Mouse (Mus musculus) kidney, adult 2 months (tissue): ENCODE results near the gene Cep170b. TPM values are rescaled to one million over a fixed set of nuclear protein-coding genes. Genes with fewer than 3 reads are reported as not detected.

Experiments
- DNase-seq: peaks from one replicate; pipeline ENCODE4 v3.0.0; 2021
- H3K27ac ChIP-seq: fragments of 200-500 bp; 2 replicates; pipeline ENCODE4 v1.5.1; 2012; ENCODE audit warnings: low read depth, low read length, control low read depth, inconsistent platforms; ENCODE audit not compliant: insufficient read depth
- H3K27me3 ChIP-seq: fragments of 200-500 bp; replicated peaks from 2 replicates; pipeline ENCODE4 v1.6.1; 2012; ENCODE audit warnings: mild to moderate bottlenecking, moderate library complexity, low read length, inconsistent platforms; ENCODE audit not compliant: control insufficient read depth, insufficient read depth
- H3K36me3 ChIP-seq: fragments of 200-500 bp; 2 replicates; pipeline ENCODE4 v1.6.1; 2012; ENCODE audit warnings: mild to moderate bottlenecking, moderate library complexity, low read length, inconsistent platforms; ENCODE audit not compliant: control insufficient read depth, insufficient read depth
- H3K4me1 ChIP-seq: fragments of 200-500 bp; 2 replicates; pipeline ENCODE4 v1.6.1; 2011; ENCODE audit warnings: low read length; ENCODE audit not compliant: control insufficient read depth, insufficient read depth
- H3K4me3 ChIP-seq: fragments of 200-500 bp; 2 replicates; pipeline ENCODE4 v1.5.1; 2011; ENCODE audit warnings: mild to moderate bottlenecking, low read depth, low read length, control low read depth; ENCODE audit not compliant: insufficient read depth
- CTCF ChIP-seq: fragments of 200-500 bp; conservative IDR thresholded peaks from 2 replicates; pipeline ENCODE4 v1.5.1; 2011; ENCODE audit warnings: low read depth, mild to moderate bottlenecking, control low read depth, low read length, moderate library complexity, mixed read lengths; ENCODE audit not compliant: insufficient read depth, insufficient read length
- POLR2A ChIP-seq: fragments of 200-500 bp; IDR thresholded peaks from one replicate; pipeline ENCODE4 v1.6.1; 2011; ENCODE audit warnings: low read depth, low read length, control low read depth
- WGBS: fragments of 180-500 bp; shearing (Covaris S2); methylation state at CpG from one replicate; pipeline ENCODE4 v1.1.7; 2018; 5-methylcytosine and 5-hydroxymethylcytosine counted together
- polyA plus RNA-seq: library from polyadenylated mRNA; depleted of rRNA; stranded (reverse); fragments of >200 nt; gene quantifications from 2 replicates; pipeline ENCODE4 v1.2.3, GENCODE M21; 2012

Gene Cep170b
- polyA plus RNA-seq, 1 experiment, result 63.4 TPM

- Histone ChIP-seq H3K4me1 (peaks cover 2% of the 10 kb centered on the region; the same call in 1 of the 2 replicates), H3K4me3 (no peak overlapping the region), H3K36me3 (peaks cover 10% of the 10 kb centered on the region), H3K27ac (no peak overlapping the region), H3K27me3 (no peaks in the 10 kb centered on the region)
- WGBS, result 90% methylated on average over 24 of the region's 24 CpGs
- TF ChIP-seq CTCF (no peak), POLR2A (no peak)
- no peak for DNase-seq
Measured at GRCm38 (mm10) chr12:112739023-112739568, 18.8 kb downstream of the Cep170b start.

DNA sequence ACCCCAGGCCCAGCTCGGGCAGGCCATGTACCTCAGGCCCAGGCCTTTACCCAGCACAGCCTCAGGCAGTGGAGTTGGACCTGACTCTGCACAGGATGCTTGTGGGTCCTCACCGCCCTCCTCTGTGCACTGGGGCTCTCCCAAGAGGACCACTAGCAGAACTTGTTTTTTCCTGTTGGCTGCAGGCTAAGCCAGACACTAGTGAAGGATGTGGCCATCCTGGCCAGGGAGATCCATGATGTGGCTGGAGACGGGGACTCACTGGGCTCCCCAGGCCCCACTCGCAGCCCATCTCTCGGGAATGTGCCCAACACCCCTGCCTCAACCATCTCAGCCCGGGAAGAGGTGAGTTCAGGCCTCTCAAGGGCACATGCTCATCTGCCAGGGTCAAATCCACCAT lies 22.5 kb downstream of the Cep170b start:
- DNase-seq, result no peak
- no peak overlapping the region for H3K4me3 ChIP-seq
- no peak overlapping the region for H3K27ac ChIP-seq
- TF ChIP-seq CTCF, result no peak
- no peak for TF ChIP-seq POLR2A
- H3K36me3 ChIP-seq, result peaks cover 3% of the 10 kb centered on the region; the same call in 1 of the 2 replicates
- no peaks in the 10 kb centered on the region for H3K27me3 ChIP-seq
- WGBS, result 55% methylated on average over 6 of the region's 6 CpGs
- 0 out of 2 replicates have a peak, but pooled peaks cover 2% of the 10 kb centered on the region for H3K4me1 ChIP-seq

DNA sequence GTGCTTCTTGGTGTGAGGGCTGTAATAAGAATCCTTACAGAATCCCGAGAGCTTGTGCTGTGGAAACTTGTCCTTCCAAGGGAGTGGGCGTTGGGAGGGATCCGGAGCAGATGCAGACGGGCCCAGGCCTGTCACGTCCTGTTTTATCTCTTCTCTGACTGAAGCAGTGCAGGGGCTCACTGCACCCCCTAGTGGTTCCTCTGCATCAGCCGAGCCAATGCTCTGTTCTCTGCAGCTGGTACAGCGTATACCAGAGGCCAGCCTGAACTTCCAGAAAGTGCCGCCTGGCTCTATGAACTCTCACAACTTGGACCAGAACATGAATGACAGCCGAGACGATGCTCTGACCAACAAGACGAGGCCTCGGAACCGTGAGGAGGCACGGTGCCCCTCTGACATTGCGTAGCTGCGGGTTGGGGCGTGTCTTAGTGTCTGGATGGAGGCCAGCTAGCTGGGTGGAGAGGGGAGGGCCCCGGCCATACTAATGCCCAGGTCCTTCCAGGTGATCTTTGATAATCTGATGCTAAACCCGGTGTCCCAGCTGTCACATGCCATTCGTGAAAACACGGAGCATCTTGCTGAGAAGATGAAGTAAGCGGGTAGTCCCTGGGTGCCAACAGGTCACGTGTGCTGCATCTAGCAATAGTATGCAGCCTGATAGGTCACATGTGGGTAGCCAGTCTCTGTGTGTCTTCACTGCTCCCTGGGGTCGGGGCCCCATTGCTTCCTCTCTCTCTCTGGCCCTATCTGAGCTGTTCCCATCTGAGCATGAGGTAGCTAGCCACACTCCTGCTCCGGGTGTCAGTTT lies 23.1 kb downstream of the Cep170b start:
- no peaks in the 10 kb centered on the region for H3K27me3 ChIP-seq
- peak; percentile 81 for DNase-seq
- H3K4me3 ChIP-seq, result no peak overlapping the region
- 41% methylated on average over 25 of the region's 25 CpGs for WGBS
- peaks cover 3% of the 10 kb centered on the region; the same call in 1 of the 2 replicates for H3K36me3 ChIP-seq
- no peak overlapping the region for H3K27ac ChIP-seq
- H3K4me1 ChIP-seq, result no peaks in the 10 kb centered on the region
- TF ChIP-seq CTCF (peak; percentile 81), POLR2A (no peak)

GRCm38 (mm10) chr12:112744211-112744610 lies 24.0 kb downstream of the Cep170b start:
- 84% methylated on average over 11 of the region's 11 CpGs for WGBS

DNA sequence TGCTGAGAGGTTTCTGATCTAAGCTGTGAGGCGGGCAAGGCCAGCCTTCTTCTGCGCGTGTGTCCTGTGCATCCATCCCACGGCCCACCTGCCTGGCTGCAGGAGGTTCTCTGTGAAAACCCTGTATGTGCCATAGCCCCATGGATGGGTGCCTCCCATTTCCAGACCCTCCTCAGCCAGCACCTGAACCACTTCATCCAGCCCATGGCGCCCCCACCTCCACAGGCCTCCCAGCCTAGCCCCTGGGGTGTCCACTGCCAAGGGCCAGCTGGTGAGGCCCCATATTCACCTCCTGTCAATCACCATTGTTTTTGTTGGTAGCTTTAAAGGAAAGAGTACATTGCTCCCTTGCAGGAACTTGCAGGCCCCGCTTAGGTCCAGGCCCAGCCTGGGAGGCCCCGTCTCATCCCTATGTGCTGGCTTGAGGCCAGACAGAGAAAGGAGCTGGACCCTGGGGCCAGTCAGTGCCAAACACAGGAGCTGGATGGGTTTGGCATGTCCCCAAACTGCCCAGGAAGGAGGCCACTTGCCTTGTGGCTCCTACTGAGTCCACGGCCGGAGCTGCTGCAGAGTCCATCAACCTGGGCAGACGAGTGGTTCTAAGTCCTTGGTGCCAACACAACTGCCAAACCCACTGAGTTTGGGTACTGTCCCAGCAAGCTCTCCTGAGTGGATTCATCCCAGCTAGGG lies 24.8 kb downstream of the Cep170b start:
- no peaks in the 10 kb centered on the region for H3K27me3 ChIP-seq
- TF ChIP-seq POLR2A (no peak), CTCF (no peak)
- WGBS, result 83% methylated on average over 10 of the region's 10 CpGs
- no peaks in the 10 kb centered on the region for H3K4me1 ChIP-seq
- no peaks in the 10 kb centered on the region; the same call in 1 of the 2 replicates for H3K36me3 ChIP-seq
- peak; percentile 63 for DNase-seq
- H3K4me3 ChIP-seq, result no peak overlapping the region
- H3K27ac ChIP-seq, result no peak overlapping the region

More at GRCm38 (mm10) chr12:112744211-112744610, 24.0 kb downstream of the Cep170b start:
- no peaks in the 10 kb centered on the region for H3K27me3 ChIP-seq
- DNase-seq, result no peak
- no peaks in the 10 kb centered on the region; the same call in 1 of the 2 replicates for H3K36me3 ChIP-seq
- no peak overlapping the region for H3K27ac ChIP-seq
- no peak overlapping the region for H3K4me3 ChIP-seq
- TF ChIP-seq CTCF (no peak), POLR2A (no peak)
- no peaks in the 10 kb centered on the region for H3K4me1 ChIP-seq

- no peaks in the 10 kb centered on the region; the same call in 1 of the 2 replicates for H3K36me3 ChIP-seq
- WGBS, result 86% methylated on average over 10 of the region's 10 CpGs
- no peak for DNase-seq
Measured at GRCm38 (mm10) chr12:112745716-112746115, 25.5 kb downstream of the Cep170b start.

DNA sequence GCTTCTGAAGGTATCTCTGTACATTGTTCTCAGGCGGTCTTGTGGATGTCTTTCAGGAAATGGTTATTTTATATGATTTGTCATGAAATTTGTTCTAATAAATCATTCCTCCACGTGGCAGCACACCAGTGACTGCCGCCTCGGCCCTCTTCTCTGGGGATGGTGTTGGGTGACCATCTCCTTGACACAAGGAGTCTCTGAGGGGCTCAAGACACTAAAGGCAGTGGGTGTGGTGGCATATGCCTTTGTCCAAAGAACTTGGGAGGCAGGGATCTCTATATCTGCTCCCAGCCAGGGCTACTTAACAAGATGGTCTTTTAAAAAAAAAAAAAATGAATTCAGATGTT lies 26.2 kb downstream of the Cep170b start:
- Histone ChIP-seq H3K4me3 (no peak overlapping the region), H3K36me3 (no peaks in the 10 kb centered on the region; the same call in 1 of the 2 replicates), H3K4me1 (no peaks in the 10 kb centered on the region), H3K27ac (no peak overlapping the region), H3K27me3 (no peaks in the 10 kb centered on the region)
- no peak for DNase-seq
- TF ChIP-seq POLR2A (no peak), CTCF (no peak)
- WGBS, result 74% methylated on average over 4 of the region's 4 CpGs

More at GRCm38 (mm10) chr12:112745716-112746115, 25.5 kb downstream of the Cep170b start:
- Histone ChIP-seq H3K27me3 (no peaks in the 10 kb centered on the region), H3K4me3 (no peak overlapping the region), H3K27ac (no peak overlapping the region), H3K4me1 (no peaks in the 10 kb centered on the region)
- TF ChIP-seq POLR2A, result no peak
- TF ChIP-seq CTCF, result no peak
